Mouse (Mus musculus) R1 (cell line): ENCODE measurements at regions not wholly inside any gene's neighbourhood (a gene's known extent, or its start where the extent isn't known, plus 50 kb on each side); places are given as distances from the start of the nearest gene placed in this dataset.

ENCODE experiments used
- DNase-seq: peaks from one replicate; pipeline ENCODE4 v3.0.0-alpha.2; 2018; ENCODE audit warnings: low read depth, low spot score

GRCm38 (mm10) chr12:109539046-109539445 lies 61.1 kb downstream of the Rtl1 start:
- DNase-seq, result peak; percentile 79

GRCm38 (mm10) chr12:109538641-109539040 lies 61.5 kb downstream of the Rtl1 start:
- no peak for DNase-seq

- no peak for DNase-seq
Measured at GRCm38 (mm10) chr12:109536536-109536935, 63.6 kb downstream of the Rtl1 start.

- peak; percentile 29 for DNase-seq
Measured at GRCm38 (mm10) chr12:109532392-109532791, 67.7 kb downstream of the Rtl1 start.

- DNase-seq, result peak; percentile 29
Measured at GRCm38 (mm10) chr12:109531347-109532023, 68.6 kb downstream of the Rtl1 start.

- DNase-seq, result peak; percentile 93
Measured at GRCm38 (mm10) chr12:109530215-109531050, 69.7 kb downstream of the Rtl1 start.

- DNase-seq, result peak; percentile 86
Measured at GRCm38 (mm10) chr12:109529501-109529900, 70.6 kb downstream of the Rtl1 start.

GRCm38 (mm10) chr12:109528966-109529365 lies 71.2 kb downstream of the Rtl1 start:
- peak; percentile 96 for DNase-seq

GRCm38 (mm10) chr12:109528263-109528545 lies 71.9 kb downstream of the Rtl1 start:
- DNase-seq, result peak; percentile 25

GRCm38 (mm10) chr12:109527414-109528262 lies 72.5 kb downstream of the Rtl1 start:
- peak; percentile 81 for DNase-seq

GRCm38 (mm10) chr12:109525613-109526012 lies 73.0 kb downstream of the Dlk1 start:
- peak; percentile 89 for DNase-seq

- no peak for DNase-seq
Measured at GRCm38 (mm10) chr12:109521199-109521780, 68.7 kb downstream of the Dlk1 start.

GRCm38 (mm10) chr12:109520414-109520813 lies 67.8 kb downstream of the Dlk1 start:
- DNase-seq, result no peak

GRCm38 (mm10) chr12:109519838-109520237 lies 67.2 kb downstream of the Dlk1 start:
- no peak for DNase-seq

GRCm38 (mm10) chr12:109518413-109519021 lies 65.9 kb downstream of the Dlk1 start:
- no peak for DNase-seq

- DNase-seq, result no peak
Measured at GRCm38 (mm10) chr12:109517764-109518163, 65.1 kb downstream of the Dlk1 start.

GRCm38 (mm10) chr12:109516961-109517360 lies 64.3 kb downstream of the Dlk1 start:
- no peak for DNase-seq

- no peak for DNase-seq
Measured at GRCm38 (mm10) chr12:109514292-109514818, 61.7 kb downstream of the Dlk1 start.
